14 mouse cellular contexts compared by ENCODE assay signal in genomic region chr13:110871776-110872135, GRCm38 (mm10).
"Had no signal": no experiment of that assay in that cellular context is flagged by ENCODE, and none has a peak within 500 bp of the region (broad histone marks: within the 10 kb centered on the region; RNA-seq: fewer than 3 reads in every experiment).

No protein-coding gene starts in this region.

- H3K27me3 ChIP-seq: limb, embryonic 12.5 days; liver, embryonic 13.5 days; lung, embryonic 15.5 days had no signal

- H3K9ac ChIP-seq: limb, embryonic 12.5 days; liver, embryonic 13.5 days; liver, postnatal 0 days; lung, embryonic 15.5 days had no signal

- H3K4me2 ChIP-seq: limb, embryonic 12.5 days; liver, embryonic 13.5 days; lung, embryonic 15.5 days had no signal

- H3K4me3 ChIP-seq: layer of hippocampus, adult 2 months; limb, embryonic 12.5 days; liver, embryonic 13.5 days; lung, embryonic 15.5 days; megakaryocyte, embryonic 14.5 days had no signal

- H3K36me3 ChIP-seq: limb, embryonic 12.5 days; liver, embryonic 13.5 days; lung, embryonic 15.5 days had no signal

- H3K9me3 ChIP-seq: limb, embryonic 12.5 days; liver, embryonic 13.5 days; lung, embryonic 15.5 days; megakaryocyte, embryonic 14.5 days had no signal

- H3K27ac ChIP-seq: kidney, postnatal 0 days; layer of hippocampus, adult 2 months; limb, embryonic 12.5 days; liver, embryonic 13.5 days; lung, embryonic 15.5 days; macrophage; stomach, postnatal 0 days had no signal

- H3K4me1 ChIP-seq: liver, embryonic 13.5 days; lung, embryonic 15.5 days had no signal

- DNase-seq: kidney, adult 9 months; kidney, postnatal 36 days; liver; liver, embryonic 13.5 days; liver, postnatal 0 days; lung, postnatal 14 days; thymus, postnatal 4 days had no signal

- ATAC-seq: liver, postnatal 0 days had no signal
